ENCODE assay signal across 17 mouse cellular contexts in the genomic region with DNA sequence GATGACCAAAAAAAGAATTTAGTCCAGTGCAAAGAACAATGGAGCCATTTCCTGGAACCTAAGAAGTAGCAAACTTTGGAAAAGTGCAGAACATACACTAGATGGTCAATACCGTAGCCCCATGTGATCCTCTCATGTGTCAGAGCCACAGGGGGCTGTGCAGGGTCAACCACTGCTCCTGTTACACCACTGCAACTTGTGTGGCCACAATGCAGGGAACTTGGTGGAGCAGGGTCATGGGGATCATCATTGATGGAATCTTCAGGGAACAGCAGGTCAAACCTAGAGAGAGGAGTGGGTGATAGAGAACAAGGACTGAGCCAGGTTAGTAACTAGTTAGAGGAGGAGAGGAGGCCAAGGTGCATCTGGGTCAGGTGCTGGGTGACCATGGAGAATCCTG. TPM values are rescaled to one million over a fixed set of nuclear protein-coding genes. Genes with fewer than 3 reads are reported as not detected.
DNase-seq lines count a peak whose midpoint lies in the region.
"Had no signal": no experiment of that assay in that cellular context is flagged by ENCODE, and none has a peak within 500 bp of the region (broad histone marks: within the 10 kb centered on the region; RNA-seq: fewer than 3 reads in every experiment).

No protein-coding gene starts in this region.

- intact Hi-C loops in heart, postnatal 10 days (cut with DNase I), result loop anchor here (10.0 kb wide), 1 partner anchor 193 kb away; no protein-coding TSS in a partner anchor

- DNase-seq in heart, adult 11 months, result peak; percentile 79
- no peak for DNase-seq in heart, postnatal 10 days
- DNase-seq: adrenal gland, adult 2 months; adrenal gland, adult 8-10 months; adrenal gland, postnatal 10 days; adrenal gland, postnatal 14 days; adrenal gland, postnatal 25 days; adrenal gland, postnatal 36 days; B cell, adult 2 months; cerebellum, adult 11 months; cerebellum, adult 11-12 months; cerebellum, adult 18-20 months; cerebellum, adult 2 months had no signal

RNA-seq across cellular contexts. Expression of a gene that starts 7.3 kb away (rescaled TPM):
- not detected for total RNA-seq in heart, postnatal 10 days (2021)
- total RNA-seq: ES-E14, MEL had no signal

RNA-seq across cellular contexts. Expression of a gene that starts 14.4 kb away (rescaled TPM):
- 1 to 10 TPM in 1 of 2 experiments, under 1 TPM in 1; 0.62 to 1.1 TPM for total RNA-seq in heart, postnatal 10 days (2021)

RNA-seq across cellular contexts. Expression of a gene that starts 41.3 kb away (rescaled TPM):
- 1 to 10 TPM in 1 of 2 experiments, under 1 TPM in 1; 0.62 to 1.6 TPM for total RNA-seq in heart, postnatal 10 days (2021)
- total RNA-seq: adrenal gland, adult 18-20 months; adrenal gland, postnatal 25 days; CH12.LX; MEL had no signal
